Mouse (Mus musculus): Measurements from ENCODE around the gene Rab31.
"Not testable (repeated sequence)": the region's sequence is repeated elsewhere in the genome, so short reads cannot be mapped to it uniquely, and the experiment has no call there.

Rab31 gene

DNA sequence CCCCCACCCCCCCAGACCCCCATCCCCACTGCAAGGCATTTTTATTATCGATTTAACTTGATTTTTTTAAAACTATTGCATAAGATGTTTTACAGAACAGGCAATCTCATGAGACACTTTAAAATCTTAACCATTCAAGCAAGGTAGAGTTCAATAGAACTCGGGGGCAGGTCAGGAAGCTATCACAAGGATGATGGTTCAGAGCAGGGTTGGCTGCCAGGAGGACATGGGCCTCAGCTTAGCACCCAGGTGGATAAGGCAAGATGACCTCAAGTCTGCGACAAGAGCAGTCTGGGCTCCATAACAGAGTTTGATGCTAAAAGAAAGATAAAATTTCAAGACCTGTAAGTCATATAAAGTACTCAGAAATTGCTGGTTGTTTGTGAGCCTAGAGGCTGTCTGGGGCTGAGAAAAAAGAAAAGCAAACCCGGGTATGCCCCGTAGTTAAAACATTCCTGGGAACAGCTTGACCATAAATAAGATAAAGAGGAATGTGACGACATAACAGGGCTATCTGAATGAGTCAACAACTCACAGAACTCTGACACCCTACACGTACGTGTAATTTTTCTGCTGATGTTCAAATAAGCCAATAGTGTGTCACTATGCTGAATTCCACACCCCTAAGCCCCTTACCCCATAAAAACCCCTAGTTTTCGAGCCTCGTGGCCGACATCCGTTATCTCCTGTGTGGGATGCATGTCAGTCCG, 143.6 kb downstream of the Rab31 start:
- DNase-seq (ENCODE audit: low spot score in 2 of 2), result not testable (repeated sequence)

DNA sequence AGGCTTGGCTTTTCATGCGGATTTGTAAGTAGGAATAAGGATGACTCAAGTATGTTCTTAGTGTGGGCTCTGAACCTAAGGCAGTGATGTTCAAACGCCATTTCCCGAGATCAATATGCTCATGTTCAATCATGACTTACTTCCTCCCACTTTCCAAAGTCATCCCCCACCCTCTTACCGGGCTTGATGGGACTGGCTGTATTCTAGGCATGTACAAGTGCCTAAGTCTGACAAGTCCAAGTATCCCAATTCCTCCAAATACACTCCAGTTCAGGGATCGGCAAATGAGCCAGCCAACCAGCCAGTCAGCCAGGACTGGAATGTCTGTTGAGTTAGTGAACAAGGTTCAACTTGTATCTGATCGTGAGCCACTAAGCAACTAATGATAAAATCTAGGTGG, 146.3 kb downstream of the Rab31 start:
- no peak for DNase-seq (ENCODE audit: low spot score in 2 of 2)

GRCm38 (mm10) chr17:65625563-65625962, 147.0 kb downstream of the Rab31 start:
- DNase-seq (ENCODE audit: low spot score in 2 of 2), result no peak

DNA sequence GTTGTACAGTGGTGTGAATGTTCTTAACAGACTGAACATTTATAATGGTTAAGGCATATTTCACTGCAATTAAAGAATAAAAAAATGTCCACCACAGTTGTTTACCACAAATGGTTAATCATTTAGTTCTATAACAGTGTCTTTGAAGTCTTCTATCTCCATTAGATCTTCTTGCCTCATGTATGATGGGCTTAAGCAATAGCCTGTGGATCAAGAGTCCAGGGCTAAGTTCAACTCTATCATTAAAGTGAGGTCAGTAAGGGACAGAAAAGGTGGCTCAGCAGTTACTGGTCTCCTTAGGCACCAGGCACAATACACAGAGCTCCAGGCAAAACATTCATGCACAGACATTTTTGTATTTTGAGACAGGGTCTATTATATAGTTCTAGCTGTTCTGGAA, 149.4 kb downstream of the Rab31 start:
- no peak for DNase-seq (ENCODE audit: low spot score in 2 of 2)

DNA sequence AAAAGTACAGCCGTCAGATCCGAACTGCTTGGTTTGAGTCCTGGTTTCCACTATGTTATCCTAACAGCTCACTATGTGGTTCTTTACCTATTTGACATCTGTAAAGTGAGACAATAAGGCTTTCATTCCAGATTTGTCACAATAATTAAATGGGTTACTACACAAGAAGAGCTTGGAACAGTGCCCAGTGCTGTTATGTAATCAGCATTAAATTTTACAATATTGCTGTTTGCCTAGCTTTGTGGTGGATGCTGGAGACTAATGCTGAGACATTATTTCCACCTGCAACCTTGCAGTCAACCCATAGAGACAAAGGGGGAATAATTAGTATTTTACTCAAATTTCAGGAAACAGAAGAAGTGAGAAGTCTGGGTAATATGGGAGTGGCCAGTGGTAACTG, 154.1 kb downstream of the Rab31 start:
- no peak for DNase-seq (ENCODE audit: low spot score in 2 of 2)

- no peak for DNase-seq (ENCODE audit: low spot score in 2 of 2)
Measured at GRCm38 (mm10) chr17:65615678-65616077, 156.9 kb downstream of the Rab31 start.

- no peak for DNase-seq (ENCODE audit: low spot score in 2 of 2)
Measured at GRCm38 (mm10) chr17:65614431-65614830, 158.1 kb downstream of the Rab31 start.

DNA sequence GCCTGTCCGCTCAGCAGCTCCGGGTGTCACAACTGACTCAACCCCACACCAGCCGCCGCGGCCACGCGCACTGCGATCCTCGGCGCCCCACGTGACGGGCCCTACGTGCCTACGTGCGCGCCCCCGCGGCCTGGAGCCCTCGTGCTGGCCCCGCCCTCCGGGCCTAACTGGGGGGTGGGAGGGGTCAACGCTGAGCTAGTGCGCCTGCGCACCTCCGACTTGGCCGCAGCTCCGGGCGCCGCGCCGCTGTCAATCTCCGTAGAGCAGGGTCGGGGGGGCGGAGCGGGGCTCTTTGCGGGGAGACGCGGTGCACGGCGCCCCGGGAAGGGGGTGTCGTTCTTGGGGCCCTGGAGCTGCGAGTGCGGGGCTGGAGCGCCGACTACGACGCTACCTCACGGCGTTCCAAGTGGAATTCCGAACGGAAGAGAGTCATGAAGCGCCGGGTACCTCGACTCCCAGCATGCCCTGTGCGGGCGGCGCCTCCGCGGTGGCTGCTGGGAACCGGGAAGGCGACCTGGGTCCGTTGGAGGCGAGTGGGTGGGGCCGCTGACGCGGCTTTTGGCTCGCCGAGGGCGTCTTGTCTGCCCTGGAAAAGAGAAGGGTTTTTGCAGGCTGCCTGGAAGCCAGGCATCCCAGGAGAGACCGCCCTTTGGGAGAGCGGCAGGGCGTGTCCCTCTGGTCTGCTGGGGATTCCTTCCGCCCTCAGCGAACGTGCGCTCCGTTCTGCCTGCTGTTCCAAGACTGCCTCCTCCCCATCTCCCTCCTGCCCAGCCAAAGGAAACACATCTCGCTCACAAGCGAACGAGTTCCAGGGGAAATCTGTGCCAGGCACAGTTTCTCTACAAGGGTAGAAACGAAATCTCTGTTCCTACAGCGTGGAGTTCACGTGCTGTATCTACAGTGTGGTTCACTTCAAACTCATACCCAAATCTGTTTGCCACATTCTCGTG, 158.8 kb downstream of the Rab31 start, which contains the start of gene Vapa:
Gene Vapa (minus strand): TSS at position 93 of the 950 bp plus-strand sequence.
- peak; percentile 98 for DNase-seq (ENCODE audit: low spot score in 2 of 2)

DNA sequence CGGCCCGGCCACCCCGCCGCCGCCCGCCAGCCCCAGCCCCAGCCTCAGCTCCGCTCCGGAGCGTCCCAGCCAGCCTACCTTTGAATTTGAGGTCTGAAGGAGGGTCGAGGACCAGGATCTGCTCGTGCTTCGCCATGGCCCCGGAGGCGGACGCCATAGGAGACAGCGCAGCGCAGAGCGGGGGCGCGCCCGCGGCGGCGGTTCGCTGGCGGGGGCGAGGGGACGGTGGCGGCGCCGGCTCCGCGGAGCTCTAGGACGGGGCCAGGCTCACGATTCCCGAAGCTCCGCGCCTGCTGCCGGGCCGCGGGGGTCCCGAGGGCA, 159.4 kb downstream of the Rab31 start:
- DNase-seq (ENCODE audit: low spot score in 2 of 2), result no peak

GRCm38 (mm10) chr17:65612391-65613141, 160.0 kb downstream of the Rab31 start:
- peak; percentile 57 to 64 for DNase-seq (ENCODE audit: low spot score in 2 of 2)

DNA sequence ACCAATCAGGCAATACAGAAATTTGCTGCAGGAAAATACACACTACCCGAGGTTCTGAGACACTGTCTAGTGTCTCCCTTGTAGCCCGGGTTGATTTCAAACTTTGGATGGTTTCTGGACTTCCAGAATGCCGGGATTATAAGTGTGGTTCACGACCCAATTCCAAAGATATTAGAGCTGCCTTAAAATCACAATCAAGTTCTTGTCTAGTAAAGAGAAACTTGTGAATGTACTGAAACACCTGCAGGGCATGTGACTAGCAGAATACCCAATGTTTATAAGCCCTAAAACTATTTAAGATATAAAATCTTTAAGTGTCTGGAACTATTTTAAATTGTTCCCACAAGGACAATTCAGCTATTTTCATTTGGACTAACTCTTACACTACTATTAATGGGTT, 160.8 kb downstream of the Rab31 start:
- DNase-seq (ENCODE audit: low spot score in 2 of 2), result no peak

DNA sequence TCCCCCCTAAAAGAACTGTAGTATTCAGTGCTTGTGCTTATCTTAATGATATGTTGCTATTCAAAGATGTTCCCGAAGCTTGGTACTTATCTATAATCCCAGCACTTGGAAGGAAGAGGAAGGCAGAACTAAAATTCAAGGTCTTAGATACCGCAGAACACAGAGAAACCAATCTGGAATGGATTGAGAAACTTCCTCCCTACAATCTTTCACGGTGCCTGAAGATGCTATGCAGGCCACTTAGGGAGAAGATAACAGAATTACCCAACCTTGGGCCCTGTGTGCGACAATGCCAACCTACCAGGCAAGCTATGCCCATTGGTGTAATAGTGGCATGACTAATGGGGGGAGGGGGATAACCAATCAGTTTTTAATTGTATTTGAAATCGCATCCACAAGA, 163.8 kb downstream of the Rab31 start:
- DNase-seq (ENCODE audit: low spot score in 2 of 2), result no peak

DNA sequence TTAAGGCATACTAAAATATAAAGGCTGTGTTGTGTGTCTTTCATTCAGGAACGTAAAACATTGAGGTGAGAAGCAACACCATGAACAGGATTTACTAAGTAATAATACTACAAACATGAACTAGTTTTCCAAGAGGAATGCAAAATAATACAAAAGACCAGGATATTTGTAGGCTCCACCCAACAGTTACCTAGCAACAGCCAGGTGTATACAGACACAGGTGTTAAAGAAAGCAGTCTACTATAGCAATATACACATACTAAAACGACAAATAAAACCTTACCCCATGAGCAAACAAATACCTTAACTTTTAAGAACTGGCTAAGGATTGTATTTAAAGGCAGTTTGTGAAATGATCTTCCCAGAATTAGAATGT, 164.3 kb downstream of the Rab31 start:
- DNase-seq (ENCODE audit: low spot score in 2 of 2), result no peak

DNA sequence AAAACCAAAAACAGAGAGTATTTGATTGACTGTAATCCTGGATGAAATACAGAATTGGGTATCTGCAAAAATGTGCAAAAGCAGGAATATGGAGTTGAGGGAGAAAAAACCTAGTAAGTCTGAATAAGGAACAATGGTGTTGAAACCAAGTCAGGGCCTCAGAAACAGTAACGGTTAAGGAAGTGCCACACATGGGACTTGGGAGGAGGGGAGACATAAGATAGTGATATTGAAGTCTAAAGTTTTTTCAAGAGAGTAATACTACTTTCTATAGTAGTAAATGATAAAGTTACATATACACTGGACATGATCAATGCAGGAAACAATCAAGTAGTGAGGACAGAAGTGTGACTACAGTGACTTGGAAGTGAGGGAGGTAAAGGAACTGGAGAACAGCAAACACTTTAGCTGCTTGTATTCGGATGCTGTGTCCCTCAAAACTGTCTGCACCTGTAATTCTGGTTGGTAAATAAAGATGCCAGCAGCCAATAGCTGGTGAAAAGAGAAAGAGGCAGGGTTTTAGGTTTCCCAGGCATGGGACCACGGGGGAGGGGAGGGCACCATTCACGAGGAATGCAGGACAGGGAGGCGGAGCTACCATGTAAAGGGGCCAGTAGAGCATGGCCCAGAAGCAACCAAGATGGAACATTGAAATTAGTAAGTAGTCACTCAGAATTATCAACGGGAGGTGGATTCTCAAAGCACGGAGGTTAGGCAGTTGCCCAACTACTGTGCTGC, 164.8 kb downstream of the Rab31 start:
- DNase-seq (ENCODE audit: low spot score in 2 of 2), result no peak

DNA sequence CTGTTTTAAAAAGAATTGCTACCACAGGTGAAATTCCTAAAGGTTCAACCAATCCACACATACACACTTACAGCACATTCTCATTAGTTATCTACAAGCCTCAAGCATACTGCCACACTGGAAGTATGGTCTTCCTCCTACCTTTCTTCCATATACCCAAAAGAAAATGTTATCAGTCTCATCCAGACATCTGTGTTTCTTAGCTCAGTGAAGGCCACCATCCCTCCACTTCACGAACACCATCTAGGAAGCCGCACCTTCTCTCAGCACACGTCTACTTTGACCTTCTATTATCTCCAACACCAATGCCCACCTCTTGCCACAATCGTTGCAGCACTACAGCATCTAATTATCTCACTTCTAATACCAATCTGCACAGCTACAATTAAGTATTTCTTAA, 166.5 kb downstream of the Rab31 start:
- DNase-seq (ENCODE audit: low spot score in 2 of 2), result no peak

GRCm38 (mm10) chr17:65604892-65605291, 167.7 kb downstream of the Rab31 start:
- no peak for DNase-seq (ENCODE audit: low spot score in 2 of 2)

DNA sequence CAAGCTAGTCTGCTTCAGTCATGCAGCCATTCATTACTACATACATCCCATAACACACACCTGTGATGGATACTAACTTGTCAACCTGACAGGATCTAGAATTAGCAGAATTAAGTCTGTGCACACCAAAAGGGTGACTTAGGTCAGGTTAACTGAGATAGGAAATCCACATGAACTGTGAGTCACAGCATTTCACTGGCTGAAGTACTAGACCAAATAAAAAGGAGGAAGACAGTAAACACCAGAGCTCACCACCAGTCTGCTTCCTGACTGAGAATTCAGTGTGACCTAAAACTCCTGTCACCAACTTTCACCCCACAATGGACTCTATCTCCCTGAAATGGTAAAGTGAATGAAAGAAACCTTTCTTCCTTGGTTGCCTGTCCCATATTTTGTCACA, 168.2 kb downstream of the Rab31 start:
- DNase-seq (ENCODE audit: low spot score in 2 of 2), result no peak

All from right cerebral cortex, postnatal 10 days (tissue).